Mouse (Mus musculus): ENCODE measurements around the gene Tmem54.

Gene Tmem54

GRCm38 (mm10) chr4:129129387-129129786 lies 24.0 kb downstream of the Tmem54 start:
- no peak for DNase-seq (ENCODE audit: low read depth, low spot score)

DNA sequence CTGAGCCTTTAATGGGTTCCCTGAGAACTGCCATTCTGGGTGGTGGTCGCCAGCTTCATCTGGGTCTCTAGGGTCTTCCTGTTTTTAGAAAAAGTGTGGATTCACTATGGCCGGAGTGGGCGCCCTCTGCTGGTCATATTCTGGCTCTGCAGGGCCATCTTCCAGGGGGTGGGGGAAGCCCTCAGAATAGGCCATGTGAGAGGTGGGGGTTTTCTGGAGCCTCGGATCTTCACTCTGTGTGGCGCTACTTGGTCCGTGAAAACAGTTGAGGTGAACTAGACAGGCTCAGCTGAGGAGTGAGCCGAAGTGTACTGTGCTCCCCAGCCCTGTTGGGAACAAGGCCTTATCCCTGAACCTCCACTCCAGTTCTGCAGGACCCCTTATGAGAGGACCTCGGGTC lies 24.8 kb downstream of the Tmem54 start:
- DNase-seq (ENCODE audit: low read depth, low spot score) = peak; percentile 81

DNA sequence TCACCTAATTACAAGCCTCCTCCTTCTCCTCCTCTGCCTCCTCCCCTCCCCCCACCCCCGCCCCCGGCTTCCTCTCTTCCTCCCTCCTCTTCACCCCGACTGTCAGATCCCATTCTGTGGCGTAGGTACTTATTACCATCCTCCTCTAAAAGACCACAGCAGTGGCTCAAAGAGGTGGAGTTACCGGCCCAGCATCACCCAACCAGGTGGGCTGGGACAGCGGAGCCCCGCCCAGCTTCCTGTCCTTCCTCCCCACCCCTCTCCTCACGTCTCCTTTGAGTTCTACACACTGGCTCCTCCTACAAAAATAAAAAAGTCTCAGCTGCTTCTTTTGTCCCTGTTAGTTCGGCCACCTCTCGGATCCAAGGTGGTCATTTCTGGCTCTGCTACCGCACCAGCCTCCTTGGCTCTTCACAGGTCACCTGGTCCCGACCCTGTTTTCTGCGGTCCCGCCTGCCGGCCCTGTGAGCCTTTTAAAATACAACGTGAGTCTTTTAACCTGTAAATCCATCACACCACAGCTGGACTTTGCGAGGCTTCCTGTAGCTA lies 25.5 kb downstream of the Tmem54 start:
- DNase-seq (ENCODE audit: low read depth, low spot score) = peak; percentile 94

GRCm38 (mm10) chr4:129134799-129135585 lies 29.6 kb downstream of the Tmem54 start:
- peak; percentile 87 for DNase-seq (ENCODE audit: low read depth, low spot score)

DNA sequence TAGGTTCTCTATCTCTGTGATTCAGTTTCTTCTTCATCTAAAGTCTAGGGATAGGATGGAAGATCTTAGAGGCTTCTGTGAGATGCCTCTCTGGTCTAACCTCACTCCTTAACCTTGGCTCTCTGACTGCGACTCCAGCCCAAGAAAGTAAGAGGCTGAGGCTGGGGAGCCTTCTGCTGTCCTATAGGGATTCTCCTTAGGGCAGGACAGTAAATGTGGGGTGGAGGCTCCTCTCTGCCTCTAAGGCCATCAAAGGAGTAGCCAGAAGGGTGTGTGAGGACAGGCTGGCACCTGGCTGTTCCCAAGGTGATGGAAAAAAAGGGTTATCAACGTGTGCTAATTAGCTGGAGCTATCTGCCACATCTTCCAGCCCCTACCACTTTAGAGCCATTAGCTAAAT lies 30.3 kb downstream of the Tmem54 start:
- DNase-seq (ENCODE audit: low read depth, low spot score) = no peak

GRCm38 (mm10) chr4:129136189-129136578 lies 30.8 kb downstream of the Tmem54 start:
- DNase-seq (ENCODE audit: low read depth, low spot score) = no peak

DNA sequence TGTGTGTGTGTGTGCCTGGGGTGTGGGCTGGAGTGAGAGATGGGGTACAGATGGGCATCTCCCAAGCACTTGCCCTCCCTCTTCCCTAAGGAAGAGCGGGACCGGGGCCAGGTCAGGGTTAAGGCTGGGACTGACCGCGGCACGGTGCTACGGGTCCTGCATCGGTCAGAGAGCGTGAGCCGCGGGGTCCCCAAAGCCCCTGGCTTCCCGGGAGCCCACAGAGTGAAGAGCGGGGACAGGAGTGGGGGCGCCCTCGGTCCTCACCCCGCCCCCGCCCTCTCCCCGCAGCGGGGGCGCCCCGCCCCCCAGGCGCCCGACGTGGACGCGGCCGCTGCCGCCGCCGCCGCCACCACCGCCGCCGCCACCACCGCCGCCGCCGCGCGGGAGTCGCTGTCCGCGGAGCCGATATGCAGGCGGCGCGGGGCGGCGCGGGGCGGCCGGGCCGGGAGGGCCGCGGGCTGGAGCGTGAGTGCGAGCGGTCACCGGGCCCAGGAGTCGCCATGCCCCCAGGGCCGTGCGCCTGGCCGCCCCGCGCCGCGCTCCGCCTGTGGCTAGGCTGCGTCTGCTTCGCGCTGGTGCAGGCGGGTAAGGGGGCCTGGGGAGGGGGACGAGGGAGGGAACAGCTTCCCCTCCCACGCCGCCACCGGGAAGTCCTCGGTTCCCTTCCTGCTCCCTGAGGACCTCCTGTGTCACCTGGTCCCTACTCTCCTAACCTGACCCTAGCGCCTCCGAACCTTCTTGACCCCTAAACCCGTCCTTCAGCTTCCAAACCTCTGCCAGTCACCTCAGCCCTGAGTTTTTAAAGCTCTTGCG lies 31.4 kb downstream of the Tmem54 start, which contains the start of gene Fndc5:
Fndc5 (plus strand) TSS at position 421 of the 813 bp plus-strand sequence.
- peak; percentile 31 for DNase-seq (ENCODE audit: low read depth, low spot score)

DNA sequence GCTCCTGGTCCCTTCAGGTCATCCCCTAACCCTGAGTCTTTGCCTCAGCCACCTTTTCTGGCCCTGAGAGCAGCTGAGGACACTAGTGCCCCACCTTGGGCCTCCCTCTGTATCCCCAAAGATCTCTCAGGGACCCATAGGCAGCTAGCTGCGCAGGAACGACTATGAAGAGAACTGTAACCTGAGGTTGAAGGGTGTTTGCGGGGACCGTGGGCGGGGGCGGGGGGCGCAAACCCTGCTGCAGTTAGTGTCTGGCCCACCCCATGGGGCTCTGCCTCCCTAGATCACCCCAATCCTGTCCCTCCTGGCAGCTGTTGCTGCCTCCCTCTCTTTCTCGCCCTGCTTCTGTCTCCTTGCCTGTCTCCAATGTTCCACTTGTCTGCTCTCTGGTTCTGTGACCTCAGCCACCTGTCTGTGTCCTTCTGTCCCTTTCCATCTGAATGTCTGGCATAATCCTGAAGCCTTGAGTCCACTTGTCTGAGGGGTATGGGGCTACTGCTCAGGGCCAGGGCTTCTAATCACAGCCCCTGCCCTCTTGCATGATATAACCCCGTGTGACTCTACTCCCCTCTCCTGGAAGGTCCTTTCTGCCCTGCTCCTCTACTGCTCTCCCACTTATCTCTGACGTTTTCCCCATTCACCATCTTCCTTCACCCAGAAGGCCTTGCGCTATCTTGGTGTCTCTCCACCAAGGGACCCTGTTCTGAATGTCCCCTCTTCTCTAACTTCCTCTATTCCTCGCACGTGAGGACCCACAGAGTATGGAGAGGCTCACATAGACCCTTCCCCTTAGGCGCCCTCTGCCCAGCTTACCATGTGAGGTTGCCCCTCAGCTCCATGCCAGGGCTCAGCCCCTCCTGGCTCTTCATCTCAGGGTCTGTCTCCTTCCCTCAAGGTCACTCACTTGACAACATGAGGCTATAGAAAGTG lies 32.3 kb downstream of the Tmem54 start:
- no peak for DNase-seq (ENCODE audit: low read depth, low spot score)

DNA sequence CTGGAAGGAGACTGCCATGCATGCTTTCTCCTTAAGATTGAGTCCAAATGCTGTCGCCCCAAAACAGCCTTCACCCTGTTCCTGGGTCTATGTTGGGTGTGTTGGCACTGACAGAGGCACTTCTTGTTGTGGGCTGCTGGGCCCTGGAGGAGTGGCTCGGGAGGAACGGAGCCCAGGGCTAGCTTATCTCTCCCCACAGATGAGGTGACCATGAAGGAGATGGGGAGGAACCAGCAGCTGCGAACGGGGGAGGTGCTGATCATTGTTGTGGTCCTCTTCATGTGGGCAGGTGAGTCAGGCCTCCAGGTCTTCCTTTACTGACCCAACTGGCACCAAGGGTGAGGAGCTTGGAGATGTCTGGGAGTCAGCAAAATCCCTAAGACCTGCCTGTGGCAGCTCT lies 34.3 kb downstream of the Tmem54 start:
- no peak for DNase-seq (ENCODE audit: low read depth, low spot score)

DNA sequence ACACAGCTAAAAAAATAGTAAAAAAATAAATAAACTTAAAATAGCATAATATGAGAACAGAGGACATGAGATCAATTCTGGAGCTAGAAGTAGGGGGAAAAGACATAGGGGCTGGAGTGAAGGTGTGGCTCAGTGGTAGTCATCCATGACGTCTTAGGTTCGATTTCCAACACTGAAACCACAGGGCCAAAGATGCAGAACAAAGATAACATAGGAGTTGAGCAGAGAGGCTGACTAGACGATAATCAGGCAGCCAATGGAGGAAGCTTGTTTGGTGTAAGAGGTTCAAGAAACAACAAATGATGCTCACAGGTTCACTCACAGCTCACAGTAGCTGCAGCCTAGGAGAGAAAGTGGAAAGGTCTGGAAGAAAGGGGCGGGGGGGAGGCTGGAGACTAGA lies 35.5 kb downstream of the Tmem54 start:
- no peak for DNase-seq (ENCODE audit: low read depth, low spot score)

- no peak for DNase-seq (ENCODE audit: low read depth, low spot score)
Measured at GRCm38 (mm10) chr4:129141560-129142438, 36.5 kb downstream of the Tmem54 start.

DNA sequence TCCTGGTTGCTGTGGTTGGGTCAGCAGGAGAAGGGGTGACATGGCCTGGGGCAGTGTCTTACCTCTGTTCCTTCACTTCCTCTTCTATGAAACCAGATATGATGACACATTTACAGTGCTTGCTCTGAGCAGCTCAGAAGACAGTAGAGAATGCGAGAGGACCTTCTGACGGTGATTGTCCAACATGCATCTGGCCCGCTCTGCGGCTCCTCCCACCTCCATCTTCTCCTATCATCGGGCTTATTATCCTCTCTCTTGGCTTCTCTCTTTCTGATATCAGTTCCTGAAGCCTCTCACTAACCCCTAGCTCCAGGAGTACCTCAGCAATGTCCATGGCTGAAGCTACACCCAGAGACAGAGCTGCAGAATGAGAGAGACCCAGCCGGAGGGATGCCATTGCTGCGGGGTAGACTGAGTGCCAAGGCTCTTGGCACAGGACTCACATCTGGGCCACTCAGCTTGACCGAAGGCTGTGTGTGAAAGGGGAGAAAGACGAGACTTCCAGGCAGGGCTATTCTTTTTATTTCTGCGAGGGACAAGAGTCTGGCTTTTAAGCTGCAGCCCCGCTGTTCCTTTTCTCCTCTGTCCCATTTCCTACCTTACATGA lies 37.2 kb downstream of the Tmem54 start:
- DNase-seq (ENCODE audit: low read depth, low spot score) = no peak

- DNase-seq (ENCODE audit: low read depth, low spot score) = no peak
Measured at GRCm38 (mm10) chr4:129143509-129143908, 38.2 kb downstream of the Tmem54 start.

GRCm38 (mm10) chr4:129144401-129145367 lies 39.3 kb downstream of the Tmem54 start:
- peak; percentile 38 for DNase-seq (ENCODE audit: low read depth, low spot score)

DNA sequence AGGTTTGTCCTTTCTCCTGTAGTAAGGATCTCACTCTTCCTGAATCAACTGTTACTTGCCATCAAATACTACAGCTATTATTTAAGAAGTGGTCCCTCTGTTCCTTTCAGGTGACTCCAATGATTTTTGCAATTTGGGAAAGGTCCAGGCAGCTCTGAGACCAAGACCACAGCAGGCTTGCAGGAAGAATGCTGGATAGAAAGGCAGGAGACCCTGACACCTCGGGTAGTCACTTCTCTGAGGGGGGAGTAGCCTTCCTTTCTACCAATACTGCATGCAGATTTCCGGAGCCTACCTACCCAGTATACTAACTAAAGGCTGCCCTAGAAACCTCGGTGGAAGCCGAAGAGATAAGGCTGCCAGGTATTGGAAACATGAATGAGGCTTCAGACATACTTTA lies 40.1 kb downstream of the Tmem54 start:
- no peak for DNase-seq (ENCODE audit: low read depth, low spot score)

DNA sequence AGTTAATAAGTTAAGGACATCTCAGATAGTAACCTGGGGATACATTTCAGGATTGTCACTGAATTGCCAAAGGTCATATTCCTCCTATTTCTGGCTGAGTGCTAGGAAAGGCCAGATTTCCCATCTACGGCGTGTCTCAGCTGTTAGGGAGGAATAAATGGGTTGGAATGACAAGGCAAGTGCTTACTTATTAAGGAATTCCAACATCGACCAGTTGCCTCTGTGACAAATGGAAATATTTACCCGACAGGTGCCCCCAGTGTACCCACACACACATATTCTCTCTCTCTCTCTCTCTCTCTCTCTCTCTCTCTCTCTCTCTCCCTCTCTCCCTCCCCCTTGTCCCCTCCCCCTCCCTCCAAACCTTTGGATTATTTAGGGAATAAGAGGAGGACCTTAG lies 40.6 kb downstream of the Tmem54 start:
- no peak for DNase-seq (ENCODE audit: low read depth, low spot score)

GRCm38 (mm10) chr4:129146392-129146791 lies 41.0 kb downstream of the Tmem54 start:
- DNase-seq (ENCODE audit: low read depth, low spot score) = no peak

DNA sequence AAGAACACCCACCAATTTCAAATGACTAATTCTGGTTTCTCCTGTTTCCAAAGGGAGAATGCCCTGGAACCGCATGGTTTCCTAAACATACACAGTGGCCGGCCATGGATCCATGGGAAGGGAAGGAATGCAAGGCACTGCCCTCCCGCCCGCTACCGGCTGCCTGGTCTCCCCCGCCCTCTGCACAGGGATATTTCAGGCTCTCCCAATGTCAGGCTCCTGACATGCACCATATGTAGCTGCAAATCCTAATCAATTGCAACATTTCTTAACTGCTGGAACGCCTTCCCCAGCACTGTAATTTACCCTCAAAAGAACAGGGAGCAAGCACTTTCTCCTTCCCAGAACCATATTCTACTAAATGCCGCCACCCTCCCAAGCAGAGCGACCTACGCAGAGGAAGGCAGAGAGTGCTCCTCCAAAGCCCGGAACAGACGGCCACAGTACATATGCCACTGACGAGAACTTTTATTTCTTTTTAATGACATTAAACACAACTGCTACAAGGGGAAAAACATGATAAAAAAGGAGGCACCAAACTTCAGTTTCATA lies 42.3 kb downstream of the Tmem54 start:
- DNase-seq (ENCODE audit: low read depth, low spot score) = no peak

- no peak for DNase-seq (ENCODE audit: low read depth, low spot score)
Measured at GRCm38 (mm10) chr4:129149321-129149720, 44.0 kb downstream of the Tmem54 start.
